Mouse (Mus musculus): ENCODE results near the gene Tldc2. TPM values are rescaled to one million over a fixed set of nuclear protein-coding genes. Genes with fewer than 3 reads are reported as not detected.

Tldc2 gene
- polyA plus RNA-seq, 1 experiment from 2014 or later = not detected

- DNase-seq (ENCODE audit: low spot score) (no peak), ATAC-seq (replicated peaks; ENCODE audit: low FRiP score) (no peak)
- H3K4me3 ChIP-seq (ENCODE audit: low read depth, low read length) = no peak overlapping the region
- H3K27ac ChIP-seq (ENCODE audit: low read depth, low read length) = no peak overlapping the region
- H3K27me3 ChIP-seq (ENCODE audit: control insufficient read depth, insufficient read depth, low read length) = no peaks in the 10 kb centered on the region
- H3K4me1 ChIP-seq (replicated peaks; ENCODE audit: control insufficient read depth, insufficient read depth, low read length) = no peaks in the 10 kb centered on the region
- no peak overlapping the region for H3K4me2 ChIP-seq (ENCODE audit: low read depth, low read length, severe bottlenecking)
- no peaks in the 10 kb centered on the region for H3K9me3 ChIP-seq (ENCODE audit: control insufficient read depth, low read length)
- WGBS = 92% methylated on average over 1 of the region's 1 CpGs
- peaks cover 3% of the 10 kb centered on the region; the same call in 1 of the 2 replicates for H3K36me3 ChIP-seq (ENCODE audit: control insufficient read depth, insufficient read depth, low read length)
- no peak overlapping the region for H3K9ac ChIP-seq (ENCODE audit: low read length)
Observed at GRCm38 (mm10) chr2:157145173-157145572, 58.3 kb downstream of the Tldc2 start.

Other genes starting within 250 kb of the Tldc2 start
- gene Tgif2, start 247.0 kb upstream of the Tldc2 start, polyA plus RNA-seq (2014; fragmentation: Nextera tagmentation; extraction: Ambion mirVana) = 109 and 110 TPM in 2 replicates
- 9.9 and 10.0 TPM in 2 replicates for gene 4930518I15Rik, start 229.1 kb upstream of the Tldc2 start, polyA plus RNA-seq (2014; fragmentation: Nextera tagmentation; extraction: Ambion mirVana)
- 186 and 189 TPM in 2 replicates for gene Rab5if, start 223.9 kb upstream of the Tldc2 start, polyA plus RNA-seq (2014; fragmentation: Nextera tagmentation; extraction: Ambion mirVana)
- gene Sla2, start 199.9 kb upstream of the Tldc2 start, polyA plus RNA-seq (2014; fragmentation: Nextera tagmentation; extraction: Ambion mirVana) = 0.73 and 0.83 TPM in 2 replicates
- 51.1 and 51.5 TPM in 2 replicates for gene Ndrg3, start 95.0 kb upstream of the Tldc2 start, polyA plus RNA-seq (2014; fragmentation: Nextera tagmentation; extraction: Ambion mirVana)
- 59.1 and 64.4 TPM in 2 replicates for gene Dsn1, start 79.9 kb upstream of the Tldc2 start, polyA plus RNA-seq (2014; fragmentation: Nextera tagmentation; extraction: Ambion mirVana)
- 8.1 and 8.2 TPM in 2 replicates for gene Soga1, start 7.8 kb upstream of the Tldc2 start, polyA plus RNA-seq (2014; fragmentation: Nextera tagmentation; extraction: Ambion mirVana)
- 25.6 and 27.5 TPM in 2 replicates for gene Samhd1, start 48.2 kb downstream of the Tldc2 start, polyA plus RNA-seq (2014; fragmentation: Nextera tagmentation; extraction: Ambion mirVana)
- 41.3 and 43.2 TPM in 2 replicates for gene Rbl1, start 117.5 kb downstream of the Tldc2 start, polyA plus RNA-seq (2014; fragmentation: Nextera tagmentation; extraction: Ambion mirVana)
- 272 and 277 TPM in 2 replicates for gene Rpn2, start 192.0 kb downstream of the Tldc2 start, polyA plus RNA-seq (2014; fragmentation: Nextera tagmentation; extraction: Ambion mirVana)
- 0.48 and 1.1 TPM in 2 replicates for gene Mroh8, start 192.5 kb downstream of the Tldc2 start, polyA plus RNA-seq (2014; fragmentation: Nextera tagmentation; extraction: Ambion mirVana)